Mouse (Mus musculus) 416B (cell line): ENCODE measurements around the gene Lax1.

Experiments
- DNase-seq: peaks from one replicate; pipeline ENCODE4 v3.0.0; 2011; ENCODE audit warnings: low read depth

Lax1 gene

DNA sequence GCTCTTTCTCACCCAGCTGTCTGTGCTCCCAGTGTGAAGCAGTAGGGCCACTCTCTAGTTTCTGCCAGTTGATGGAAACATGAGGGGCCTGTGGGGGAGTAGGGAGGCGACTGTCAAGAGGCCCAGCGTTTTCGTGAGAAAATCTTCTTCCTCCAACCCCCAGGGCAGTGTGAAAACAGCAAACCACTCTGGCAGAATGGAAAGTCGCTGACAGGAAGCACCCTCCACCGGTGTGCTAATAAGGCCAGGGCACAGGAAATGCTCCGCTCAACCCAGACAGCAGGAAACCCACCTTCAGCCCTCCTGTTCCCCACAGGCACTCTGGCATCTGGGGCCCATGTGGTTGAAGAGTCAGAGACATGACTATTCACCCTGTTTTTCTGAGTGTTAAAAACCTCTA, at the start of gene Lax1:
Lax1 (minus strand) TSS at position 212 of the 400 bp plus-strand sequence.
- DNase-seq: peak; percentile 79

DNA sequence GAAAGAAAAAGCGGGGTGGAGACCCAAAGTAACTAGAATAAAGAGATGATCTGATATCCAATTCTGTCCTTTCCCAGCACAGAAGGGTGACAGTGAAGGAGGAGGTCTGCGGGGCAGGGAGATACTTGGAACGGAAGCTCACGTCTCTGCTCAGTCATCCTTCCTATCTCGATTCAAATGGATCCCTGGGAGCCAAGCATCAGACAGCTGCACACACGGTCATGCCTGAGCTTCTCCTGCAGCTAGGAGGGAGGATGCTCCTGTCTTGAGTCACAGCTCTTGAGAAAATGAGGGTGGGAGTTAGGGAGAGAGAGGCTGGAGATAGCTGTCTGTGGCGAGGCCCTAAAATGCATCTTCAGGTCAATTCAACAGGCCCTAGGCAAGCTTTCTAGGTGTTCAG, 46.8 kb upstream of the Lax1 start:
- no peak for DNase-seq

DNA sequence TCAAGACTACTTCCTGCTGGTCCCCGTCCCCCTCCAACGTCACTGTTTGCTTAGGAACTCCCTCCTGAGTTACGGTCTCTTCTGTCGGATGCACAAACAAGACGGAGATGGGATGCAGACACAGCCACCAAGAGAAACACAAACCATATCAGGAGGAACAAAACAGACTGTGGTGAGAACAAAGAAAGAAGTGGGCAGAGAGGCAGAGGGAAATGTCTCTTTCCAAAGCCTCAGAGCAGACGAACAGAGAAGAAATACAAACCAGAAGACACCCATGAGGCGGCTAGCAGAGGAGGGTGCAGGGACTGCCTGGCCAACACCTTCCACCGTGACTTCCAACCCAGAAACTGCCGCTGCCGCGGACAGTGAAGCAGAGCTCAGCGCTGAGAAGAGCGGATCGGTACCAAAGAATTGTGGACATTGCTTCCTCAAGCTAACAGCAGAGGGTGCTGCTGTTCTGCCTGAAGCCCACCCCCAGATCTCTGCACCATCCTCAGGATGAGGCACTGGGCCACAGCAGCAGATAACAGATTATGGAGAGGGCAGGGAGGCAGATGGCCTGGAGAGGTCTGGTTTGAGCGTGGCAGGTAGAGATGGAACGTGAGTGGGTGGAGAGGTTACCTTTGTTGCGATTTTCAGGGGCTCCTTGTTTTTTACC, 46.2 kb upstream of the Lax1 start:
- DNase-seq: peak; percentile 49

DNA sequence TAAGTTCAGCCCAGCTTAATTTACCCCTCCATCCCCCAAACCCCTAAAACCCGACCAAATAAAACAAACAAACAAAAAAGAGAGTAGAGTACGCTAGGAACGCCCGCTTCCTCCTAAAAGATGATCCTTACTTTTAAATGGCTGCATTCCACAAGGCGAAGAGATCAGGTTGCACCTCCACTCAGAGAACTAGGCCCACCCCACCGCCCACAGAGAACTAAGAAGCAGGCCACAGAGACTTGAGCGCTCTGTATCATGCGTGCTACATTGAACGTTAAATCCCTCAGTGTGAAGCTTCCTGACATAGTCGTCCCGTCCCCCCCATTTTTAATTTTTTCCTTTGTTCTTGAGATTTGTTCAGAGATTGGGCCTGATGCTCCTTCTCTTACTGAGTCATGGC, 42.9 kb upstream of the Lax1 start:
- DNase-seq: no peak

DNA sequence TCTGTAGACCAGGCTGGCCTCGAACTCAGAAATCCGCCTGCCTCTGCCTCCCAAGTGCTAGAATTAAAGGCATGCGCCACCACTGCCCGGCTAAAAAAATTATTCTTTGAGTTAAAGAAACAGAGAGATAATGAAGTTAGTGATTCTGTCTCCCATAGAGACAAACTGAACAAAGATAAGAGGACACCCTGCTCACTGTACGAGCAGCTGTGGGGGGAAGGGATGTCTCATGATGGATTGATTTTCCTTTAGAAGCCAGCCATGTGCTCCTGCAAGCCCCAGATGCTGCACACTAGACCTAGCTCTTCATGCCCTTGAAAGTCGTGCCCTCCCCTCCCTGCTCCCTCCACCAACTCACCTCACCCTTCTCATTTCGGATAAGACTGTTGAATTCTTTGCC, 38.4 kb upstream of the Lax1 start:
- no peak for DNase-seq

DNA sequence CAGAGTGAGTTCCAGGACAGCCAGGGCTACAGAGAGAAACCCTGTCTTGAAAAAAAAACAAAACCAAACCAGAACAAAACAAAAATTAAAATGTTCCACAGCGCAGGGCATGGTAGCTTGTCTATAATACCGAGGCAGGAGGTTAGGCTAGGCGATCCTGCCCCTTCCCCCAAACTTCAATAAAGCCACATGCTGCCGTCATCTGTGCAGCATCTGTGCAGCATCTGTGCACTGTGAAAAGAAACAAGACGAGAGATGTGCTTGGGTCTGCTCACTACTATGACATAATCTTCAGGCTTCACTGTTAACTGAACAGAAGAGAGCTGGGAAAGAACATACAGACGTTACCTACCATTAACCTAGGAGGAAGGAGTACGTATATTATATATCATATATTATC, 30.4 kb upstream of the Lax1 start:
- DNase-seq: no peak

DNA sequence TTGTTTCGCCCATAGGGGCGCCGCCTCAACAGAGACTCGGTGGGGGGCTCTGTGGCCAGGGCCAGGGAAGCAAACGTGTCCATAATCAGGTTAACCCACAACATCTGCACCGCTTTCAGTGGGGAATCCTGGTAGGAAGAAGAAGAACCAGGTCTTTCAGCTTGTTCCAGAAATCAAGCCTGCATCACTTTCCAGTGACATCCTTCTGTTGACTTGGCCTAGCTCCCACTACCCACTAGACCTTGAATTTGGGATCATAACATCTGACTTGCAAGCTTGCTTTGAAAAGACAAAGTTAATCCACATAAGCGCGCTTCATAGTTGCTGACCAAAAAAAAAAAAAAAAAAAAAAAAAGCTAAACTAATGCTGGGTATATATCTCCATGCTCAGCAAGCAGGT, 28.9 kb upstream of the Lax1 start:
- DNase-seq: no peak

DNA sequence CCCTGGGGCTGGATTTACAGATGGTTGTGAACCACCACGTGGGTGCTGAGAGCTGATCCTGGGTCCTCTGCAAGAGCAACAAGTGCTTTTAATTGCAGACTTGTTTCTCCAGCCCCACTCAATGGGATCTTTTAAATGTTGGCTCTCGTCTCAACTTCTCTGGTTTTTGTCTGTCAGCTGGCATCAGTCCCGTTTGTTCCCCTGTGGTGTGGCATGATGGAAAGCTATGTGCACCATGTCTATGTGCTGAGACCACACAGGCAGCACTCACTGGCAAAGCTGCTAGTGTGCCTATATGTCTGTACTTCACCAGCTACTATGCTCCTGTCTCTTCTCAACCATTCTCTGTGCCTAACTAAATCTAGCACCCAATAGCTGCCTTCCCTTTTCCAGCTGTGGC, 28.4 kb upstream of the Lax1 start:
- no peak for DNase-seq

DNA sequence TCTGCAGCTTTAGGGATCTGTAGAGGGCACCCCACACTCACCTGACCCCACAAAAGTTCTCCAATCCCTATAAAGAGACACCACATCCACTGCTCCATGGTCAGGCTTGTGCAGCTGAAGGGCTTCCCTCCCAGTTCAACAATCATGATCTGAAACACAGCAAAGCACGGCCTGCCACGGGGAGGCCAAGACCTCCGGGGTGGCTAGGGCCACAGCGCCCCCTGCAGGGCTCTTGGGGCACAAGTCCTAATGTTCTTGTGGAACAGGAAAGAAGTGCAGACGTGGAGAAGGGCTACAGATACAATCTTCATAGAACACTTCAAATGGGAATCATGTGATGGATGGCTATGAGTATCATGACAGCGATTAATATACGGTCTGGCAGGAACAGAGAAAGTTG, 26.6 kb upstream of the Lax1 start:
- DNase-seq: peak; percentile 51

DNA sequence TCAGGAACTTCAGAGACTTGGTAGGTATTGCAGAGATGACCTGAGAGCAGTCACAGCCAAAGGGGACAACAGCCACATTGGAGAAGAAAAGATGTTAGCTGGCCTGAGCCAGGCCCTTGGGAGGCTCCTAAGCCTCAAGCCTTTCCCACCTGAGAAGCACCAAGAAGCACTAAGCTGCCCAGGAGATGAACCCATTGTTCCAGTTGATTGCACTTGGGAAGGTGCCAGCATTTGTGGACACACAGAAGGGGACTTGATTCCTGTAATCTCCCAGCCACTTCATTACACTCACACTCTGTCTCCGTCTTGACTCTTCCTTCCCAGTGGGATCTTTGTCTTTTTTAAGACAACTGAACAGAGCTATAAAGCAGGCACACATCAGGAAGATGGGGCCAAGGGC, 25.3 kb upstream of the Lax1 start:
- DNase-seq: no peak

DNA sequence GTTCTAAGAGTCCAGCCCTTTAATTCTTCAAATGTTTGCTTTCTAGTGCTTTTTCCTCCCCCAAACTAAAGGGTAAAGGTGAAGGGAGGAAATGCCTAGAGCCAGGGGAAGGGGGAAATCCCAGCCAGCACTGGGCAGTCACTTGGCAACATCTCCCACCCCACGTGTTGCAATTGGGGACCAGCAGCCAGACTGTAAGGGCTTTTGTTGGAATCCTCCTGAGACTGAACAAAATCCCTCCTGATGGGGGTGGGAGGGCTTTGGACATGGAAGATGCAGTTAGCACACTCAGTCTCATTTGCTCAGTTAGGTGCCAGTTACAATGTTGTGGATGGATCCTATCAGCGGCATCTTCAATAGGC, 23.1 kb upstream of the Lax1 start:
- no peak for DNase-seq

DNA sequence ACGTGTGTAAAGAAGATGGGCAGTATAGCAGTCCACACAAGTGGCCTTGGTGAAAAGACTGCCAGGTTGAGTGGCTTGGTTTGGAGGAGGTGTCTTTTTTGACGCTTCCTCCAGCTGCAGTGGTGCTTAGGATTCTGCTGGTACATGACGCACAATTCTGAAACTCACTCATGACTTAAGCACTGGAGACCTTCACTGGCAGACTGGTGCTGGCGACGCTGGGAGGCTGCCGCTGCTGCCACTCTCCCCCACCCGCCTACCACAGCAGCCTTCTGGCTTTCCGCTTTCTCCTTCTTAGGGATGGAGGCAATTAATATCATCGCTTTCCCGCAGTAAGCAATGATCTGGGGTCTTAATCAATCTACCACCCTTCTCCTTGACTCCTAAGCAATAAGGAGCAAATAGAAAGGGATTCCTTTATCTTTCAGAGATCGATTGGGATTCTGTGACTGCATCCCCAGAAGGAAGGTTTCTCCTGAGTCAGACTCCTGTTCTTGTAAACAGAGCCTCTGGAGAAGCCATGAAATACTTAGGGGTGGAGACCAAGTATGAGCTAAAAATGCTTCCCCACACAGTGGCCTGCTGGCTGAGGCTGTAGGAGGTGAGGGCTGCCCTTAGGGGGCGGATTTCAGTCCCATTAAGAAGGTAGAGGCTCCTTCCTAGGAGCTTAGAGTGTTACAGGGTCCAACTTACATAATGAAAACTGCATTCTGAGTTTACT, 22.5 kb upstream of the Lax1 start:
- no peak for DNase-seq

DNA sequence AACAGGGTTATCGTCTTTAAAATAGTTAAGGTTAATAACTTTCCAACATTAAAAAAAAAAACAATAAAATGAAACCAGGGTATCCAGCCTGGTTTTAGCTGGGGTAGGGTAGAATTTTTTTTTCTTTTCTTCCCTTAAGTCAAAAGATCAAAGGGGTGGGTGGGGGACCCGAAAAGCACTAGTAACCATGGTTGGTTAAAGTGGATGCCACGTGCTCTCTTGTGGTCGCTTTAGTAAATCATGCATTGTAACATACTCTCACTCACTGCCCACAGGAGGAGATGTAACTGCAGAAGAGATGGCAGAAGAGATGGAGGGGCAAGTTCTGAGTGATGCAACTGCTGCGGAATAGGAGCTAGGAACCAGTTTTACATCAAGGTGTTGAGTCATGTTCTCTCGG, 21.5 kb upstream of the Lax1 start:
- DNase-seq: no peak

DNA sequence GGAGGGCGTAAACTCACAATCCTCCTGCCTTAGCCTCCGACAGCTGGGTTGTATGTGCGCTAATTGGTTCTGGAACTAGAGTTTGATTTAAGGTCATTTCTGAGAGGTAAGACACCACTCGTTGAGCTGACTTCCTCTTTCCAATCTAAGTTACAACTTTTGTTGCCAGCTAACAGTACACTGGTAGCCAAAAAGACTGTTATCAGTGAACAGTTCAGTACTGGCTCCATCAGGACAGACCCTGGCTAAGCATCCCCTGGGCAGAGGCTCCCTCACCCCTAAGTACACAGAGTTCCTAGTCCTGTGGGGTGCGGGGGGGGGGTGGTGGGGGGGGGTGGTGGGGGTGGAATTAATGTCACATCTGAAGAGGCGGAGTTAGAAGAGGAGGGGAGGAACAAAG, 21.0 kb upstream of the Lax1 start:
- DNase-seq: no peak

DNA sequence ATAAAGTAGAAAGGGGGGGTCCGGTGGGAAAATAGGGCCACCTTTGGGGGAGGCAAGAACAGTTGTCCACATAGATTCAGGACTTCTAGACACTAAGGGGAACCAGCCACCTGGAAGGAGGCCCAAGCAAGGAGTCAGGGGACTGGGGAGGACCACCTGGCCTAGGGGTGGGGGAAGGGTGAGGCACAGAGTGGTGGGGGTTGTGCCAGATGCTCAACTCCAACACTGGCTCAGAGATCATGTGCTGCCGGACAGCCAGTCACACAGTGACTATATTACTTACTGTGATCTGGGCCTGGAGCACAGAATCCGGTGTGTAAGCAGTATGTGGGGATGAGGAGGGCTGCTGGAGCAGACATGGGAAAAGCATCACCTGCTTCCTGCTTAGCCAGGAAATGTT, 19.4 kb upstream of the Lax1 start:
- no peak for DNase-seq

DNA sequence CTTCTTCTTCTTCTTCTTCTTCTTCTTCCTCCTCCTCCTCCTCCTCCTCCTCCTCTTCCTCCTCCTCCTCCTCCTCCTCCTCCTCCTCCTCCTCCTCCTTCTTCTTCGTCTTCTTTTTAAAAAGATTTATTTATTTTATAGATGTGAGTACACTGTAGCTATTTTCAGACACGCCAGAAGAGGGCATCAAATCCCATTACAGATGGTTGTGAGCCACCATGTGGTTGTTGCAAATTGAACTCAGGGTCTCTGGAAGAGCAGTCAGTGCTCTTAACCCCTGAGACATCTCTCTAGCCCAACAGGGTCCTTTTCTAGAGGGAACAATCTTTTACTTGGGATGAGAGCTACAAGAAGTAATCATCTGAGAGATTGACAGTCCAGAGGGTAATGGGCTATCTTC, 11.9 kb upstream of the Lax1 start:
- DNase-seq: peak; percentile 40

DNA sequence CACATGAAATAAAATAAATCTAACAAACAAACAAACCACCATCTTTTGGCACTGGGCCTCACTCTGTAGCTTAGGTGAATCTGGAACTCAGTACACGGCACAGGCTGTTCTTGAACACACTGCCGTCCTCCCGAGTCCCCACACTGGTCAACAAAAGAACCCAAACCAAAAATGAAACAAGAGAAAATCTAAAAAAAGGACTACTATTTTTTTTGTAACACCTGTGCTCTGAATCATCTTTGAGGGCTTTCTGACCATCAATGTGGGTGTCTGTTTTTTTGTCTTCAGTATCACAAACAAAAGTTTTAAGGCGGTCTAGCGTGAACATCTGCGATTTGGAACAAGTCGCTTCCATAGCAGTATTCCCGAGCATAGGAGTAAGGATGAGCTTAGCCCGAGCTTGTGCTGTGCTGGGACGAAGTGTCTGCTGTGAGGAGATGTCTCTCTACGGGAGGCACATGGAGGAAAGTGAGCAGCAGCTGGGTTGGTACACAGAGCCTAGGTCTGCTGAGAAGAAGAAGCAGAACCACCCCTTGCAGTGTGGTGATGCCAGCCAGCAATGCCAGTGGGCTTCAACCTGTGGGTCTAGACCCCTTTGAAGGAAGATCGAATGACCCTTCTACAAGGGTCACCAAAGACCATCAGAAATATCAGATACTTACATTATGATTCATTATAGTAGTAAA, 8.2 kb upstream of the Lax1 start:
- DNase-seq: no peak

DNA sequence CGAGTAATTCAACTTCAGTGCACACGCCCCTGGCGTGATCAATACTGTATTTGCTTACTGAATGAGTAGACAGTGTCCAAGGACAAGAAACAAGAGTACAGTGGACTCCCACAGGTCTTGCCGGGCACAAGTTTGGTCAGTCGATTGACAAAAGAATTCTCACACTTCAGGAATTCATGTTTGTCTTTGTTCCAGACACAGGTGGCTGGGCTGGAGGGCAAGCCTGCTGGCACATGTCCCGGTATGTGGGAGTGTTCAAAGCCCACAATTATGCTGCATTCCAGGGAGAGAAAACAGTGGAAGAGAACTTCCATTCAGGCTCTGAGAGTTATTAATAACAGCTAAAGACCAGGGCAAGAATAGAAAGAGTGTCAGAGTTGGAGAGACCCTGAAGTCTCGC, 6.0 kb upstream of the Lax1 start:
- no peak for DNase-seq

DNA sequence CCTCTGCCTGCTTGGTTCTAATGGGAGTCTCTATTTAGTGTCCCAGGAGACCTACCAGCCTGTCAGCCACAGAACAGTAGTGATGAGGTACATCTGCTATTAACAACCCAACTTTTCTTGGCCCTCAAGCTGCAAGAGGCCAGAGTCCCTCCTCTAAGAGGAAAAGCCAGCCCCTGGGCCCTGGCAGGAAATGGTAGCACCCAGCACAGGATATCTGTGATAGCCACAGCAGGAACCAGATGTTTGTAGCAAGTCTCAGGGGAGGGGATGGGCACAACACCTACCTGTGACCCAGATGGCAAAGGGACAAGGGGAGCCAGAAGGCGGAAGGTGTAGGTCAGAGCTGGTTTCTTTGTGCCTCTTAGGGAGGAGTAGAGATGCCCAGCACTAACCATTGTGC, 5.0 kb upstream of the Lax1 start:
- DNase-seq: peak; percentile 83

DNA sequence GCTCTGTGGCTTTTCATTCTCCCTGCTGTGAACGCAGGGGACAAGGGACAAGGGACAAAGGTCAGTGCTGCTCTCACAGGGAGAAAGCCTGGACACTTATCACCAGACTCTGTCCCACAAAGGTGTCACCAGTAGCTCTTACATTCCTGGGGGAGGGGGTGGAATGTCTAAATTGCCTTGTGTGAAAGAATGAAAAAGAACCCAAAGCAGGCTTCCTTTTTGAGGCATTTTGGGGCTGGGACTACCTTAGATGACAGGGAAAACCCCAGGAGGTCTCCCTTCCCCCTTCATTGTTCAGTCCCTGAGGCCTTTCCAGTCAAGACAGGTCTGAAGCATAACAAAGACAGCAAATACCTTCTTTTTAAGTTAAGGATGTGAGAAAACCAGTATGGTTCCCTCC, 4.4 kb upstream of the Lax1 start:
- DNase-seq: no peak

DNA sequence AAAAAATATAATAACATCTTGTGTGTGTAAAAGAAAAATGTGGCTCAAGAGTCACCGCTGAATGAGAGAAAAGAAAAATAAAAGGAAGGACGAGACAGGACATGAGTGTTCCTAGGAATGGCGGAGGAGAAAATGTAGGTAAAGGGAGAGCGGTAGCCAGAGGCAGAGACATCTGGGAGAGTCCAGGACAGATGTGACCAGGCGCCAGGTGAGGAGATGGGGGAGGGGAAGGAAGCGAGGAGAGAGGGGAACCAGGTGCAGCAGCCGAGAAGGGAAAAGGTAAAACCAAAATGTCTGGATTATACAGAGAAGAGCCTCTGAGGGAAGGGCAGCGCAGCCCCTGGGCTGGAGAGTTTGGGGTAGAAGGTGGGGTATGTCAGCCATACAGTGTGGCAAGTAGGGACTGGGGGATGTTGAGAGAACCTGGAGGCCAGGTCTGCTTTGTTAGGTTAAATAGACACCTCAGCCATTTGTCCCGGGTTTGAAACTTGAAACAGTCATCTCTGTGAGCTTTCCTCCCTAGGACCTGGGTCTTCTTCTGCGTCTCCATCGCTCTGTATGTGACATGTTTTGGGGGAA, 3.7 kb upstream of the Lax1 start:
- DNase-seq: no peak

DNA sequence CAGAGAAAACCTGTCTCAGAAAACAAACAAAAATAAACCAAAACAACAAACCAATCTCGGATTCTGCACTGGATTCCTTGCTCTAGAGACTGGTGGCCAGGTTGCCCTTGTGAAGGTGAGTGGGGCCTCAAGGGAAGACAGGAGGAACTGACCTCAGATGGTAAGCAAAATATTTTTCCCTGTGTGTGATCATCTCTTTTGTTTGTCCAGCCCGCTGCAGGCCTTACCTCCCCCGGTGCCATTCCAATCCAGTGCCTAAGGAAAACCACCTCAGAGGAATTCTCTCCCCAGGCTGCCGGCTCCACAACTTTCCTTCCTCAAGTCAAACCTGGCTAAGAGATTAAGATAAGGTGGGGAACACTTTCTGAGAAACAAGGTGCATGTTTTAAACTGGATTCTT, 2.3 kb upstream of the Lax1 start:
- DNase-seq: no peak

DNA sequence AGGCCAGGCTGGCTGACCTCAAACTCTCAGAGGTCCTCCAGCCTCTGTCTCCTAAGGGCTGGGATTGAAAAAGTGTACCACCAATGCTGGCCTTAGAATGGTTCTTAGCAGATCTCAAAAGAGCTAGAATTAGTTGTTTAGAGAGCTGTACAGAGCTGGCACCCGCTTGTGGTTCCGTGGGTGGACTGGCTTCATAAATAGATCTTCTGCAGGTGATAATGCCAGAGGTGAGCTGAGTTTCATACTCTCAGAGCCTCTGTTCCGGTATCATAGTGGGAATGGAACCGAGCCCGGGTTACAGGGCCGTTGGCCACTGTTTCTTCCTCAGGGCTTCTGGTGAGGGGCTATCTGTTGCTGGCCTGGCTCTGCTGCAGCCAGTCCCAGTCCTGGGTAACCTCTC, 1.1 kb upstream of the Lax1 start:
- DNase-seq: no peak
